Mouse (Mus musculus) CH12.LX (cell line): Measurements from ENCODE around the gene Dcst1. TPM values are rescaled to one million over a fixed set of nuclear protein-coding genes. Genes with fewer than 3 reads are reported as not detected.
A peak's percentile ranks its signal among the peaks of the same experiment; 100 is the strongest.

Source experiments
- DNase-seq: peaks from one replicate; pipeline ENCODE4 v3.0.0-alpha.2; 2013; ENCODE audit errors: extremely low read depth
- H3K27ac ChIP-seq: 2 replicates; pipeline ENCODE4 v1.5.1; 2012; ENCODE audit warnings: low read depth, mild to moderate bottlenecking, control low read depth, moderate library complexity; ENCODE audit not compliant: insufficient read depth
- H3K27me3 ChIP-seq: replicated peaks from 2 replicates; pipeline ENCODE3; 2012; ENCODE audit warnings: inconsistent platforms
- H3K36me3 ChIP-seq, 2 experiments: replicated peaks in 1 of 2; 2 replicates each; pipeline versions ENCODE3 to v1.6.1; 2012; ENCODE audit warnings: inconsistent platforms in 1 of 2, low read length in 1 of 2, mild to moderate bottlenecking in 1 of 2, mixed read lengths in 1 of 2, moderate library complexity in 1 of 2; ENCODE audit not compliant: control insufficient read depth in 1 of 2, insufficient read depth in 1 of 2
- H3K4me1 ChIP-seq, 2 experiments: 2 replicates each; pipeline ENCODE4 v1.6.1; 2012; ENCODE audit warnings: inconsistent platforms in 1 of 2, moderate library complexity in 1 of 2; ENCODE audit not compliant: insufficient read depth in 2 of 2, control insufficient read depth in 1 of 2
- H3K4me2 ChIP-seq: 2 replicates; pipeline ENCODE4 v1.6.1; 2012; ENCODE audit warnings: low read depth, mild to moderate bottlenecking, control low read depth; ENCODE audit not compliant: poor library complexity, insufficient read depth, severe bottlenecking
- H3K4me3 ChIP-seq, 3 experiments: fragments of 150-350 bp in 1 of 3; sonication (generic) in 1 of 3; replicated peaks in 1 of 3; 2 replicates each; pipeline versions ENCODE3 to v1.5.1; 2011 to 2012; ENCODE audit warnings: low read depth in 2 of 3, low read length in 2 of 3, mild to moderate bottlenecking in 2 of 3, moderate library complexity in 2 of 3, control low read depth in 1 of 3, improper control_type of control experiment in 1 of 3, inconsistent platforms in 1 of 3, mixed read lengths in 1 of 3; ENCODE audit not compliant: poor library complexity in 1 of 3
- H3K79me2 ChIP-seq: replicated peaks from 2 replicates; pipeline ENCODE4 v1.6.1; 2012; ENCODE audit warnings: mild to moderate bottlenecking, moderate library complexity; ENCODE audit not compliant: control insufficient read depth, poor library complexity, insufficient read depth, severe bottlenecking; ENCODE audit errors: extremely low read depth
- H3K9ac ChIP-seq: 2 replicates; pipeline ENCODE4 v1.6.1; 2012; ENCODE audit warnings: low read depth, mild to moderate bottlenecking, control low read depth, moderate library complexity; ENCODE audit not compliant: insufficient read depth
- H3K9me3 ChIP-seq: replicated peaks from 2 replicates; pipeline ENCODE3; 2012; ENCODE audit warnings: low read length, inconsistent platforms, mixed read lengths
- BHLHE40 ChIP-seq: IDR thresholded peaks from 2 replicates; pipeline ENCODE4 v1.6.1; 2011; ENCODE audit warnings: mild to moderate bottlenecking, low read depth, low read length, improper control_type of control experiment
- CHD2 ChIP-seq: IDR thresholded peaks from 2 replicates; pipeline ENCODE4 v1.6.1; 2011; ENCODE audit warnings: low read length, improper control_type of control experiment
- E2F4 ChIP-seq: IDR thresholded peaks from 2 replicates; pipeline ENCODE4 v1.6.1; 2011; ENCODE audit warnings: low read depth, low read length, improper control_type of control experiment; ENCODE audit not compliant: insufficient replicate concordance
- ETS1 ChIP-seq: conservative IDR thresholded peaks from 2 replicates; pipeline ENCODE4 v1.6.1; 2012; ENCODE audit warnings: low read depth, mild to moderate bottlenecking, inconsistent platforms, low read length, improper control_type of control experiment, moderate library complexity
- GABPA ChIP-seq: IDR thresholded peaks from 2 replicates; pipeline ENCODE4 v1.6.1; 2012; ENCODE audit warnings: low read depth, low read length, improper control_type of control experiment, inconsistent platforms; ENCODE audit not compliant: insufficient replicate concordance
- HCFC1 ChIP-seq: IDR thresholded peaks from 2 replicates; pipeline ENCODE4 v1.6.1; 2012; ENCODE audit warnings: low read depth, mild to moderate bottlenecking, inconsistent platforms, low read length, improper control_type of control experiment
- IRF4 ChIP-seq: IDR thresholded peaks from 2 replicates; pipeline ENCODE4 v1.6.1; 2014; ENCODE audit warnings: low read depth, mild to moderate bottlenecking, inconsistent platforms, low read length, improper control_type of control experiment
- JUN ChIP-seq: IDR thresholded peaks from 2 replicates; pipeline ENCODE4 v1.6.1; 2011; ENCODE audit warnings: low read depth, mild to moderate bottlenecking, low read length, improper control_type of control experiment, moderate library complexity; ENCODE audit not compliant: insufficient read depth
- JUND ChIP-seq: conservative IDR thresholded peaks from 2 replicates; pipeline ENCODE4 v1.6.1; 2011; ENCODE audit warnings: low read depth, low read length, improper control_type of control experiment
- KAT2A ChIP-seq: IDR thresholded peaks from 2 replicates; pipeline ENCODE4 v1.6.1; 2012; ENCODE audit warnings: low read length, improper control_type of control experiment, inconsistent platforms; ENCODE audit not compliant: insufficient replicate concordance
- MAFK ChIP-seq: IDR thresholded peaks from 2 replicates; pipeline ENCODE4 v1.6.1; 2011; ENCODE audit warnings: low read length, improper control_type of control experiment; ENCODE audit not compliant: insufficient replicate concordance
- MAZ ChIP-seq: IDR thresholded peaks from 2 replicates; pipeline ENCODE4 v1.6.1; 2012; ENCODE audit warnings: low read depth, mild to moderate bottlenecking, inconsistent platforms, low read length, improper control_type of control experiment, moderate library complexity
- MEF2A ChIP-seq: IDR thresholded peaks from 2 replicates; pipeline ENCODE4 v1.6.1; 2014; ENCODE audit warnings: low read depth, mild to moderate bottlenecking, inconsistent platforms, low read length, improper control_type of control experiment, borderline replicate concordance
- NRF1 ChIP-seq: IDR thresholded peaks from 2 replicates; pipeline ENCODE4 v1.6.1; 2014; ENCODE audit warnings: low read depth, mild to moderate bottlenecking, inconsistent platforms, low read length, improper control_type of control experiment, moderate library complexity
- POLR2A ChIP-seq: IDR thresholded peaks from 2 replicates; pipeline ENCODE4 v1.6.1; 2011; ENCODE audit warnings: low read depth, mild to moderate bottlenecking, improper control_type of control experiment, low read length
- POLR2AphosphoS2 ChIP-seq: IDR thresholded peaks from 2 replicates; pipeline ENCODE4 v1.6.1; 2011; ENCODE audit warnings: low read depth, low read length, improper control_type of control experiment
- SIN3A ChIP-seq: IDR thresholded peaks from 2 replicates; pipeline ENCODE4 v1.6.1; 2012; ENCODE audit warnings: low read length, improper control_type of control experiment, inconsistent platforms
- TBP ChIP-seq: conservative IDR thresholded peaks from 2 replicates; pipeline ENCODE4 v1.6.1; 2011; ENCODE audit warnings: low read depth, low read length, improper control_type of control experiment
- TCF12 ChIP-seq: IDR thresholded peaks from 2 replicates; pipeline ENCODE4 v1.6.1; 2014; ENCODE audit warnings: low read depth, mild to moderate bottlenecking, inconsistent platforms, low read length, improper control_type of control experiment
- UBTF ChIP-seq: IDR thresholded peaks from 2 replicates; pipeline ENCODE4 v1.6.1; 2012; ENCODE audit warnings: low read depth, mild to moderate bottlenecking, inconsistent platforms, low read length, improper control_type of control experiment, moderate library complexity
- USF2 ChIP-seq: conservative IDR thresholded peaks from 2 replicates; pipeline ENCODE4 v1.6.1; 2011; ENCODE audit warnings: low read depth, low read length, improper control_type of control experiment
- ZMIZ1 ChIP-seq: IDR thresholded peaks from 2 replicates; pipeline ENCODE4 v1.6.1; 2012; ENCODE audit warnings: low read depth, mild to moderate bottlenecking, inconsistent platforms, low read length, improper control_type of control experiment
- dilution Hi-C: fragments of 300-500 bp; cut with MboI; formaldehyde crosslinking; loops from 2 replicates; pipeline ENCODE4 v1.14.3; 2020; ENCODE audit warnings: low sequenced_read_pairs; ENCODE audit not compliant: extremely low pct_unique_long_range_greater_than_20kb, extremely low pct_ligation_motif_present
- in situ Hi-C: fragments of 300-500 bp; cut with MboI; formaldehyde crosslinking; loops from 3 replicates; pipeline ENCODE4 v1.14.3; 2019; ENCODE audit warnings: low sequenced_read_pairs, low pct_ligation_motif_present, low pct_unique_long_range_greater_than_20kb, mixed read lengths
- polyA plus RNA-seq: library from polyadenylated mRNA; unstranded; fragments of >175 nt; gene quantifications from 2 replicates; pipeline ENCODE4 v1.2.1, GENCODE M21; 2012; ENCODE audit warnings: low read depth; ENCODE audit not compliant: insufficient read length
- total RNA-seq, 2 experiments: library from RNA; depleted of rRNA; stranded (reverse); fragments of 300-350 nt in 1 of 2; fragments of >200 nt in 1 of 2; gene quantifications; 2 replicates each; pipeline ENCODE4 v1.2.3; 2012 to 2014

Gene Dcst1
- total and polyA plus RNA-seq, 3 experiments = 0.04 to 0.10 TPM; not detected in 1

- no peak for DNase-seq
- Histone ChIP-seq H3K36me3 (no peaks in the 10 kb centered on the region), H3K9me3 (peaks cover 3% of the 10 kb centered on the region), H3K9ac (no peak overlapping the region), H3K4me1 (peaks cover 24 to 41% of the 10 kb centered on the region in 2 experiments), H3K4me3 (peak overlapping the region in 2 of 3 experiments; percentile 4 to 53), H3K27me3 (peaks cover 83% of the 10 kb centered on the region), H3K27ac (no peak overlapping the region), H3K4me2 (peak overlapping the region; percentile 88), H3K79me2 (no peaks in the 10 kb centered on the region)
- no peak for TF ChIP-seq E2F4
- TF ChIP-seq NRF1 = no peak
- TF ChIP-seq IRF4 = no peak
- TF ChIP-seq MEF2A = no peak
- no peak for TF ChIP-seq GABPA
- TF ChIP-seq KAT2A = no peak
- dilution Hi-C loops (no loop called here), in situ Hi-C loops (no loop called here)
Measured at GRCm38 (mm10) chr3:89322131-89322500, 42.9 kb downstream of the Dcst1 start.

- H3K27me3 ChIP-seq = peaks cover 82% of the 10 kb centered on the region
- dilution Hi-C loops = no loop called here
Measured at GRCm38 (mm10) chr3:89321183-89322130, 43.6 kb downstream of the Dcst1 start.

GRCm38 (mm10) chr3:89320581-89321182, 44.4 kb downstream of the Dcst1 start:
- H3K9me3 ChIP-seq = peaks cover 3% of the 10 kb centered on the region
- no peak overlapping the region for H3K27ac ChIP-seq
- H3K4me2 ChIP-seq = peak overlapping the region; percentile 88
- H3K9ac ChIP-seq = no peak overlapping the region
- H3K4me1 ChIP-seq = peaks cover 30 to 53% of the 10 kb centered on the region in 2 experiments
- DNase-seq = no peak
- dilution Hi-C loops = no loop called here
- peaks cover 83% of the 10 kb centered on the region for H3K27me3 ChIP-seq
- no peak overlapping the region for H3K4me3 ChIP-seq
- no peaks in the 10 kb centered on the region for H3K79me2 ChIP-seq
- in situ Hi-C loops = no loop called here
- no peaks in the 10 kb centered on the region for H3K36me3 ChIP-seq
- no peak for TF ChIP-seq KAT2A
- no peak for TF ChIP-seq CHD2
- TF ChIP-seq USF2 = peak; percentile 22; the same call in 1 of the 2 replicates
- TF ChIP-seq TCF12 = no peak
- no peak for TF ChIP-seq NRF1
- no peak for TF ChIP-seq JUND
- TF ChIP-seq TBP = no peak
- TF ChIP-seq E2F4 = no peak
- TF ChIP-seq HCFC1 = no peak
- TF ChIP-seq GABPA = no peak
- no peak for TF ChIP-seq POLR2AphosphoS2
- no peak for TF ChIP-seq ETS1
- no peak for TF ChIP-seq JUN
- TF ChIP-seq BHLHE40 = peak; percentile 83
- no peak for TF ChIP-seq POLR2A
- no peak for TF ChIP-seq SIN3A
- TF ChIP-seq MAFK = no peak

More at GRCm38 (mm10) chr3:89321183-89322130, 43.6 kb downstream of the Dcst1 start:
- H3K79me2 ChIP-seq = no peaks in the 10 kb centered on the region
- DNase-seq = no peak
- in situ Hi-C loops = no loop called here
- H3K4me1 ChIP-seq = peaks cover 25 to 46% of the 10 kb centered on the region in 2 experiments
- no peak overlapping the region for H3K27ac ChIP-seq
- no peak for TF ChIP-seq JUN
- TF ChIP-seq ZMIZ1 = no peak
- 0 out of 2 replicates have a peak, but pooled peaks have one; percentile 17 for TF ChIP-seq UBTF
- no peak for TF ChIP-seq NRF1
- TF ChIP-seq MAZ = no peak
- no peaks in the 10 kb centered on the region for H3K36me3 ChIP-seq
- H3K9ac ChIP-seq = no peak overlapping the region
- peak overlapping the region in 1 of 3 experiments; percentile 20 for H3K4me3 ChIP-seq
- H3K4me2 ChIP-seq = peak overlapping the region; percentile 88
- H3K9me3 ChIP-seq = peaks cover 3% of the 10 kb centered on the region
